Comparison of ENCODE assay signal across 18 mouse cellular contexts in the genomic region with DNA sequence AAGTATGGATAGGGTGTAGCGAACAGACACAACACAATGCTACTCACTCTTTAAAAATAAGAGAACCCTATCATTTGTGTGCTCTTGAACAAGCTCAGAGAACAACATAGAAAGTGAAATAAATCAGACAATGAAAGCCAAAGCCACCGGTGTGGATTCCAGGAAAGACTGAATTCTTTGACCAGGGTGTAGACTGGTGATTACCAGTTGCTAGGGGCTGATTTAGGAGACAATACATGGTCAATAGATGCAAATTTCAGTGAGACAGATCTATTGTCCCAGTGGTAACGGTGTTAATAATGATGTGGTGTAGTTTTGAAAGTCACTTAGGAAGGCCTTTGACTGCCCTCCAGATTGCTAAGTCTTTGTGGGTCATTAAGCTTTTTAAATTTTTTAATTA.
"Had no signal": no experiment of that assay in that cellular context is flagged by ENCODE, and none has a peak within 500 bp of the region (broad histone marks: within the 10 kb centered on the region; RNA-seq: fewer than 3 reads in every experiment).

No protein-coding gene starts in this region.

- H3K36me3 ChIP-seq: midbrain, embryonic 10.5 days; midbrain, embryonic 13.5 days; midbrain, embryonic 15.5 days; neural tube, embryonic 13.5 days; neural tube, embryonic 15.5 days had no signal

- H3K9me3 ChIP-seq: midbrain, embryonic 10.5 days; midbrain, embryonic 13.5 days; midbrain, embryonic 15.5 days; neural tube, embryonic 13.5 days; neural tube, embryonic 15.5 days had no signal

- H3K27me3 ChIP-seq: midbrain, embryonic 13.5 days; midbrain, embryonic 15.5 days; neural tube, embryonic 13.5 days; neural tube, embryonic 15.5 days had no signal

- ATAC-seq: midbrain, embryonic 13.5 days; midbrain, embryonic 15.5 days had no signal

- H3K27ac ChIP-seq: midbrain, embryonic 10.5 days; midbrain, embryonic 13.5 days; midbrain, embryonic 15.5 days; neural tube, embryonic 13.5 days; neural tube, embryonic 15.5 days had no signal

- DNase-seq: lung, adult 18-20 months; lung, embryonic 14.5 days; lung, postnatal 10 days; lung, postnatal 4 days; retina, postnatal 1 day; right cerebral cortex, adult 18-20 months; right cerebral cortex, postnatal 25 days; right cerebral cortex, postnatal 4 days; spleen, adult 18-20 months; thymus, adult 18-20 months; thymus, postnatal 14 days; thymus, postnatal 36 days had no signal

- H3K4me2 ChIP-seq: lung, embryonic 14.5 days; midbrain, embryonic 13.5 days; midbrain, embryonic 15.5 days; neural tube, embryonic 13.5 days; neural tube, embryonic 15.5 days had no signal

- H3K4me3 ChIP-seq: midbrain, embryonic 10.5 days; midbrain, embryonic 13.5 days; midbrain, embryonic 15.5 days; myocyte; neural tube, embryonic 13.5 days; neural tube, embryonic 15.5 days had no signal

- H3K9ac ChIP-seq: lung, embryonic 14.5 days; midbrain, embryonic 13.5 days; midbrain, embryonic 15.5 days; neural tube, embryonic 13.5 days; neural tube, embryonic 15.5 days had no signal
